Mouse (Mus musculus): ENCODE measurements at regions not wholly inside any gene's neighbourhood (a gene's known extent, or its start where the extent isn't known, plus 50 kb on each side); places are given as distances from the start of the nearest gene placed in this dataset.

- ATAC-seq (ENCODE audit: low FRiP score, low TSS enrichment) (no peak), DNase-seq (ENCODE audit: low spot score) (no peak)
Observed at GRCm38 (mm10) chr19:26834564-26834963, 51.1 kb upstream of the Gm815 start.

More at GRCm38 (mm10) chr19:26834564-26834963, 51.1 kb upstream of the Gm815 start:
- Histone ChIP-seq H3K27ac (replicated peaks) (no peak overlapping the region), H3K4me1 (replicated peaks; ENCODE audit: control insufficient read depth, insufficient read depth) (no peaks in the 10 kb centered on the region), H3K27me3 (ENCODE audit: control insufficient read depth, insufficient read depth, low read length) (no peaks in the 10 kb centered on the region), H3K4me3 (ENCODE audit: low read depth, low read length) (no peak overlapping the region), H3K9ac (ENCODE audit: low read length) (no peak overlapping the region), H3K36me3 (ENCODE audit: control insufficient read depth, insufficient read depth, low read length) (no peaks in the 10 kb centered on the region), H3K9me3 (ENCODE audit: control insufficient read depth, low read length) (no peaks in the 10 kb centered on the region), H3K4me2 (replicated peaks; ENCODE audit: low read depth) (no peak overlapping the region)
- peak; percentile 52 for TF ChIP-seq CTCF (IDR thresholded peaks at IDR 0.05; ENCODE audit: low read depth)
- TF ChIP-seq EP300 (optimal IDR thresholded peaks at IDR 0.05): no peak

Data from stomach, postnatal 0 days (tissue).